Mouse (Mus musculus) large intestine, adult 2 months (tissue): ENCODE results near the gene Zbbx. TPM values are rescaled to one million over a fixed set of nuclear protein-coding genes. Genes with fewer than 3 reads are reported as not detected.

Experiments used
- DNase-seq: peaks from one replicate; pipeline ENCODE4 v3.0.0-alpha.2; 2012; ENCODE audit warnings: low read depth, low spot score
- WGBS: fragments of 180-500 bp; shearing (Covaris S2); methylation state at CpG from one replicate; pipeline ENCODE4 v1.1.7; 2018; 5-methylcytosine and 5-hydroxymethylcytosine counted together
- polyA plus RNA-seq: library from polyadenylated mRNA; depleted of rRNA; stranded (reverse); fragments of >200 nt; gene quantifications from 2 replicates; pipeline ENCODE4 v1.2.3, GENCODE M21; 2012; rRNA removed

Zbbx gene
- not detected in 2 replicates for polyA plus RNA-seq

GRCm38 (mm10) chr3:75164838-75165496 is at the start of gene Zbbx:
Gene Zbbx, minus strand, starts transcription at chr3:75165034.
- 14% methylated on average over 20 of the region's 20 CpGs for WGBS
- no peak for DNase-seq

DNA sequence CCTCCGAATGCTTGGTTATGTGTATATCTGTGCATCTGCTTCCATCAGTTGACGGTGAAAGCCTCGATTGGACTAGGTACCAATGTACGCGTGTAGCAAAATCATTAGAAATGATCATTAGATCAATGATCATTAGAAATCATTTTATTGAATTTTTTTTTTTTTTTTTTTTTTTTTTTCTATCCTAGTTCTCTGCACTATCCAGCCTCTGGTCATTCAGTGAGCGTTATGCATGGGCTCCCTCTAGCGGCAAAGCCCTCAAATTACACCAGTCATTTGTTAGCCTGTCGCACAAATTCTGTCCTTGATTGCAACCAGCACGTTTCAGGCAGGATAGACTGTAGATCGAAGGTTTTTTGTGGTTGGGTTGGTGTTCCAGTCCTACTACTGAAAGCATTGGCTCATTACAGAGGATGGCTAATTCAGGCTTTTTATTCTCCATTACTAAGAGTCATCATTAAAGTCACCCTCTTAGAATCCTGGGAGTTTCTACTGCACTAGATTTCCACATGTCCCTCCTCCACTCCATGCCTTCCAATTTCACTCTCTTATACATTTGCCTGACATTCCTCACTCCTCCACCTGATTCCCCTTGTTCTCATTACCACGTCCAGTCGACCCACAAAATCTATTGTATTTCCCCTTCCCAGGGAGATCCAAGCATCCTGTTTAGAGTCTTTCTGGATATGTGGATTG is 38.1 kb upstream of the Zbbx start:
- 35% methylated on average over 12 of the region's 12 CpGs for WGBS
- DNase-seq = no peak

- 77% methylated on average over 1 of the region's 1 CpGs for WGBS
Measured at GRCm38 (mm10) chr3:75182606-75183005, 17.8 kb upstream of the Zbbx start.

DNA sequence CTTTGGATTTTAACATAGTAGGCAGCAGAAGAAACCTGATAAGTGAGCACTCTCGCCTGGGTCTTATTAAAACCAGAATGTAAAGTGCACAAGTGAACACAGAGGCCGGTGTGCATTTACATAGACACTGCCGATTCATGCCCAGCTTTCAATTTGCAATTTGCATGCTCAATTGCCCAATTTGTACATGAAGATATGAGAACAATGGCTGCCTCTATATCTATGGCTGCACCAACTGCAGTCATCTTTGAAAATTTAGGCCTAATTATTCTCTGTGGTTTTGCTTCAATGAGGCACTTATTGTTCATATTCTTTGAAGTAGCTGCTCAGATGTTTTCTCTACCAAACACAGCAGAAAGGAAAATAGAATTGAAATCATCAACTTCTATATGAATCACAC is 23.0 kb downstream of the Zbbx start:
- WGBS = 73% methylated on average over 3 of the region's 3 CpGs
- DNase-seq = no peak

More at GRCm38 (mm10) chr3:75182606-75183005, 17.8 kb upstream of the Zbbx start:
- no peak for DNase-seq

DNA sequence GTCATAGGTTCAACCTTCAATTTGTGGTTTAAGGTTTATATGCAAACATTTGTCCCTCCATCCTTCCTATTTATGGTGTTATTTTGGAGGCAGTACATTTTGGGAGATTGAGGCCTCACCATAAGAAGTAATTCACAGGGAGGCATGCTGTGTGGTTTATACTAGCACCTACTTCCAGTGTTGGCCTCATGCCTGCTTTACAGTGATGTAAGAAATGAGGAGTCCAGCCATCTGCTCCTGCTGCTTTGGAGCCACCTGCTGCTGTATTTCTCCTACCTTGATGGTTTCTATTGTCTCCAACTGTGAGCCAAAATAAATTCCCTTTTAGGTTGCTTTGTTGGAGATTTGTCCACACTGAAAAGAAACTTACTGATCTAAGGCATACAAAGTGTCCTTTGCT is 60.0 kb downstream of the Zbbx start:
- no peak for DNase-seq

- 33% methylated on average over 1 of the region's 1 CpGs for whole genome bisulfite sequencing
- DNase-seq = no peak
Measured at GRCm38 (mm10) chr3:75085762-75086161, 79.1 kb downstream of the Zbbx start.

DNA sequence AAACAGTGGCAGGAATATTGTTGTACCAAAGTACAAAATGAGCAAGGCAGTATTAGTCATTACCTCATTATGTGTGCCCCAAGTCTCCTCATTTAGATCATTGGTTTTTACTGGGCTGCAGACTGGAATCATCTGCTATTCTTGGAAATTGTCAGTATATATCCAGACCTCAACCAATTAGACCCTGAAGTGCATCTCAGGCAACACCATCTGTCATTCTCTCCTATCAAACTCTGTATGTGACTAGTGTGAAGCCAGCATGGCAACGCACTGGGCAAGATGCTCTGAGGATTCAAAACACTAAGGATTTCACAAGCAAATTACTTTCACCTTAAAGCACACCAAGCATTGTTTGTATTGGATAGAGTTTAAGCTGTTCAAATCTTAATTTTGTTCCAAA is 85.9 kb downstream of the Zbbx start:
- WGBS = 75% methylated on average over 1 of the region's 1 CpGs
- DNase-seq = no peak

- no peak for DNase-seq
- 66% methylated on average over 1 of the region's 1 CpGs for WGBS
Measured at GRCm38 (mm10) chr3:75009701-75010100, 155.1 kb downstream of the Zbbx start.

Other genes starting within 250 kb of the Zbbx start
- gene Serpini2, start 105.0 kb upstream of the Zbbx start, polyA plus RNA-seq = not detected in 2 replicates